In the genomic region with DNA sequence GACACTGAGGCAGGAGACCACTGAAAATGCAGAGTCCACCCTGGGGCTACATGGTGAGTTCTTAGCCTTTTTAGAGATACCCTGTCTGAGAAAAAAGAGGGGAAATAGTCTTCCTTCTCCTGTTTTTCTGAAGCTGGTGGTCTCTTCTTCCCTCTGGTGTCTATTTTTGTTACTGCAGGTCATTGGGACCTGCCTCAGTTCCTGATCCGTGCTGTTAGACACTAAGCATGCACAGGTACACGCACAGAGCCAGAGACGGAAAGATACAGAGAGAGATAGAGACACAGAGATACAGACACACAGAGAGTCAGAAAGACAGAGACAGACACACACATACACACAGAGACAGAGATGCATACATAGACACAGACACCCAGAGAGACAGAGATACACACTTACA, we compare ENCODE assay signal across 18 mouse cellular contexts. TPM values are rescaled to one million over a fixed set of nuclear protein-coding genes. Genes with fewer than 3 reads are reported as not detected.
DNase-seq lines count a peak whose midpoint lies in the region; ATAC-seq and TF ChIP-seq lines count a peak whose summit lies in the region.
"Had no signal": no experiment of that assay in that cellular context is flagged by ENCODE, and none has a peak within 500 bp of the region (broad histone marks: within the 10 kb centered on the region; RNA-seq: fewer than 3 reads in every experiment).

No protein-coding gene starts in this region.

- POLR2A ChIA-PET in Patski (lab: Charles Lee): no interaction called here

- 41% methylated on average over 3 of the region's 3 CpGs for WGBS in forebrain, postnatal 0 days
- WGBS in forebrain, embryonic 11.5 days: 59% methylated on average over 3 of the region's 3 CpGs

- peak; percentile 71 for TF ChIP-seq CTCF in forebrain, postnatal 0 days (IDR thresholded peaks at IDR 0.05; ENCODE audit: low read depth)
- peak; percentile 64 for TF ChIP-seq CTCF in Patski (IDR thresholded peaks at IDR 0.05)

- in situ Hi-C loops in Patski (cut with MboI; ENCODE audit: low pct_unique_long_range_greater_than_20kb): loop anchor here (25.0 kb wide), 2 partner anchors 209 to 484 kb away; partner anchors contain the start of genes BC049762 and Clk4

- peak; percentile 32 for DNase-seq in forebrain, postnatal 0 days
- no peak for DNase-seq in forebrain, embryonic 11.5 days (ENCODE audit: low spot score)
- peak; percentile 21 to 38 for DNase-seq in layer of hippocampus, postnatal 10 days (ENCODE audit: low spot score in 2 of 2)
- no peak for DNase-seq in layer of hippocampus, adult 9-11 months
- peak; percentile 39 for DNase-seq in 3T3-L1 (ENCODE audit: low read depth, low spot score)
- no peak for DNase-seq in Patski (ENCODE audit: low read depth, low spot score)
- no peak for DNase-seq in gastrocnemius, adult 18-20 months (ENCODE audit: low spot score)
- no peak for DNase-seq in urinary bladder, postnatal 25 days (ENCODE audit: low spot score)
- DNase-seq: right cerebral cortex, adult 18-20 months; thymus, postnatal 14 days had no signal

- H3K36me3 ChIP-seq in forebrain, postnatal 0 days (ENCODE audit: insufficient read depth): no peaks in the 10 kb centered on the region
- no peaks in the 10 kb centered on the region for H3K36me3 ChIP-seq in forebrain, embryonic 11.5 days (ENCODE audit: control insufficient read depth, insufficient read depth, low read length)
- H3K36me3 ChIP-seq: forebrain, embryonic 15.5 days; neural tube, embryonic 12.5 days had no signal

- H3K4me1 ChIP-seq in forebrain, postnatal 0 days (ENCODE audit: insufficient read depth): no peaks in the 10 kb centered on the region
- no peaks in the 10 kb centered on the region for H3K4me1 ChIP-seq in forebrain, embryonic 11.5 days (replicated peaks; ENCODE audit: control insufficient read depth, insufficient read depth, low read length)
- H3K4me1 ChIP-seq: forebrain, embryonic 15.5 days; megakaryocyte, embryonic 14.5 days; neural tube, embryonic 12.5 days had no signal

- no peaks in the 10 kb centered on the region for H3K9me3 ChIP-seq in forebrain, postnatal 0 days (ENCODE audit: low read length)
- H3K9me3 ChIP-seq in forebrain, embryonic 11.5 days (ENCODE audit: control insufficient read depth, low read length): no peaks in the 10 kb centered on the region
- H3K9me3 ChIP-seq: forebrain, embryonic 15.5 days; neural tube, embryonic 12.5 days had no signal

- no peak overlapping the region for H3K9ac ChIP-seq in forebrain, postnatal 0 days
- H3K9ac ChIP-seq in forebrain, embryonic 11.5 days (ENCODE audit: low read length): no peak overlapping the region
- H3K9ac ChIP-seq: forebrain, embryonic 15.5 days; neural tube, embryonic 12.5 days had no signal

- no peak for ATAC-seq in forebrain, postnatal 0 days
- no peak for ATAC-seq in forebrain, embryonic 11.5 days (replicated peaks; ENCODE audit: low FRiP score)
- no peak for ATAC-seq in Patski
- ATAC-seq: CD4-positive, CD25-positive, alpha-beta regulatory T cell, adult 4 months; forebrain, embryonic 15.5 days had no signal

- no peak overlapping the region for H3K4me3 ChIP-seq in forebrain, postnatal 0 days (ENCODE audit: low read depth, low read length)
- no peak overlapping the region for H3K4me3 ChIP-seq in forebrain, embryonic 11.5 days (ENCODE audit: low read depth, low read length)
- H3K4me3 ChIP-seq: forebrain, embryonic 15.5 days; megakaryocyte, embryonic 14.5 days; neural tube, embryonic 12.5 days had no signal

- no peaks in the 10 kb centered on the region for H3K27me3 ChIP-seq in forebrain, postnatal 0 days (ENCODE audit: insufficient read depth, low read length)
- no peaks in the 10 kb centered on the region for H3K27me3 ChIP-seq in forebrain, embryonic 11.5 days (ENCODE audit: control insufficient read depth, insufficient read depth, low read length)
- H3K27me3 ChIP-seq in Patski: no peaks in the 10 kb centered on the region
- H3K27me3 ChIP-seq: forebrain, embryonic 15.5 days; neural tube, embryonic 12.5 days had no signal

- no peak overlapping the region for H3K4me2 ChIP-seq in forebrain, postnatal 0 days (ENCODE audit: low read depth)
- no peak overlapping the region for H3K4me2 ChIP-seq in forebrain, embryonic 11.5 days (ENCODE audit: low read depth, low read length, severe bottlenecking)
- H3K4me2 ChIP-seq: forebrain, embryonic 15.5 days; neural tube, embryonic 12.5 days had no signal

- no peak overlapping the region for H3K27ac ChIP-seq in forebrain, postnatal 0 days (ENCODE audit: low read depth, low read length)
- H3K27ac ChIP-seq in forebrain, embryonic 11.5 days (ENCODE audit: low read depth, low read length): no peak overlapping the region
- H3K27ac ChIP-seq: forebrain, embryonic 15.5 days; neural tube, embryonic 12.5 days had no signal

- CTCF ChIA-PET in Patski (lab: Charles Lee): interaction anchor here (1.2 kb wide), 1 partner anchor 113 kb away, joined by 3 read pairs; no protein-coding TSS in a partner anchor

RNA-seq across cellular contexts. Expression of gene Olfr1375, which starts 5.3 kb away (rescaled TPM):
- total RNA-seq in forebrain, postnatal 0 days (2014; rRNA removed): not detected in 2 replicates
- not detected in 2 replicates for polyA plus RNA-seq in forebrain, postnatal 0 days (2015; fragmentation: Nextera tagmentation; extraction: Ambion mirVana)
- not detected in 2 replicates for polyA plus RNA-seq in forebrain, embryonic 11.5 days (2014; fragmentation: Nextera tagmentation; extraction: Ambion mirVana)
- not detected for total RNA-seq in layer of hippocampus, postnatal 10 days (2021)
- polyA plus RNA-seq in Patski (2021): not detected
- total RNA-seq in gastrocnemius, adult 18-20 months (2021): not detected
- total RNA-seq: granulocyte monocyte progenitor cell, adult 5-6 weeks; layer of hippocampus, adult 18-20 months had no signal
- polyA plus RNA-seq: CD4-positive, CD25-positive, alpha-beta regulatory T cell, adult 4 months; cortical plate, adult 2 months; forebrain, embryonic 15.5 days; limb, embryonic 14.5 days; neural tube, embryonic 12.5 days had no signal

RNA-seq across cellular contexts. Expression of gene Zfp354a, which starts 5.8 kb away (rescaled TPM):
- total RNA-seq in forebrain, postnatal 0 days (2014; rRNA removed): 13.3 and 20.4 TPM in 2 replicates
- 7.0 and 9.8 TPM in 2 replicates for polyA plus RNA-seq in forebrain, postnatal 0 days (2015; fragmentation: Nextera tagmentation; extraction: Ambion mirVana)
- polyA plus RNA-seq in forebrain, embryonic 11.5 days (2014; fragmentation: Nextera tagmentation; extraction: Ambion mirVana): 9.7 and 11.6 TPM in 2 replicates
- total RNA-seq in layer of hippocampus, postnatal 10 days (2021): 10 to 100 TPM in 1 of 2 experiments, 1 to 10 TPM in 1; 9.0 to 10.0 TPM
- polyA plus RNA-seq in Patski (2021): 9.1 TPM
- 1 to 10 TPM; 2.8 to 3.2 TPM for total RNA-seq in gastrocnemius, adult 18-20 months (2021)
- total RNA-seq: granulocyte monocyte progenitor cell, adult 5-6 weeks had no signal
- polyA plus RNA-seq: CD4-positive, CD25-positive, alpha-beta regulatory T cell, adult 4 months had no signal

RNA-seq across cellular contexts. Expression of gene Olfr54, which starts 39.2 kb away (rescaled TPM):
- not detected in 2 replicates for total RNA-seq in forebrain, postnatal 0 days (2014; rRNA removed)
- not detected in 2 replicates for polyA plus RNA-seq in forebrain, postnatal 0 days (2015; fragmentation: Nextera tagmentation; extraction: Ambion mirVana)
- not detected in 2 replicates for polyA plus RNA-seq in forebrain, embryonic 11.5 days (2014; fragmentation: Nextera tagmentation; extraction: Ambion mirVana)
- total RNA-seq in layer of hippocampus, postnatal 10 days (2021): not detected
- not detected for polyA plus RNA-seq in Patski (2021)
- not detected for total RNA-seq in gastrocnemius, adult 18-20 months (2021)
- total RNA-seq: granulocyte monocyte progenitor cell, adult 5-6 weeks; layer of hippocampus, adult 18-20 months had no signal
- polyA plus RNA-seq: cortical plate, adult 2 months; forebrain, embryonic 15.5 days; neural tube, embryonic 12.5 days had no signal

RNA-seq across cellular contexts. Expression of gene Olfr51, which starts 49.8 kb away (rescaled TPM):
- total RNA-seq in forebrain, postnatal 0 days (2014; rRNA removed): not detected in 2 replicates
- not detected in 2 replicates for polyA plus RNA-seq in forebrain, postnatal 0 days (2015; fragmentation: Nextera tagmentation; extraction: Ambion mirVana)
- not detected in 2 replicates for polyA plus RNA-seq in forebrain, embryonic 11.5 days (2014; fragmentation: Nextera tagmentation; extraction: Ambion mirVana)
- not detected for total RNA-seq in layer of hippocampus, postnatal 10 days (2021)
- not detected for polyA plus RNA-seq in Patski (2021)
- not detected for total RNA-seq in gastrocnemius, adult 18-20 months (2021)
- total RNA-seq: granulocyte monocyte progenitor cell, adult 5-6 weeks; layer of hippocampus, adult 18-20 months had no signal
- polyA plus RNA-seq: CD4-positive, CD25-positive, alpha-beta regulatory T cell, adult 4 months; cortical plate, adult 2 months; forebrain, embryonic 15.5 days; limb, embryonic 14.5 days; neural tube, embryonic 12.5 days had no signal

Comparison
In these comparisons a context has a peak if more than half of its experiments do, and no peak if none do; other contexts are left out.
1. DNase-seq: peak in forebrain, postnatal 0 days (single experiment), layer of hippocampus, postnatal 10 days (2 of 2) and 3T3-L1 (single experiment); none in forebrain, embryonic 11.5 days (single experiment), layer of hippocampus, adult 9-11 months (single experiment), Patski (single experiment), gastrocnemius, adult 18-20 months (single experiment) and urinary bladder, postnatal 25 days (single experiment).